Mouse (Mus musculus) midbrain, embryonic 13.5 days (tissue): ENCODE data around the gene Plekhj1. TPM values are rescaled to one million over a fixed set of nuclear protein-coding genes. Genes with fewer than 3 reads are reported as not detected.

Experiments
- ATAC-seq: fragments of 200-750 bp; cut with Nextera tagmentation; 2 replicates; pipeline ENCODE4 v1.8.0; 2017; ENCODE audit warnings: mild to moderate bottlenecking, moderate TSS enrichment, moderate library complexity
- H3K27ac ChIP-seq: fragments of 300-500 bp; sonication (generic); 2 replicates; pipeline ENCODE4 v1.5.1; 2015; ENCODE audit warnings: inconsistent platforms, mild to moderate bottlenecking, moderate library complexity
- H3K27me3 ChIP-seq: fragments of 300-500 bp; sonication (generic); 2 replicates; pipeline ENCODE4 v1.6.1; 2015; ENCODE audit warnings: mild to moderate bottlenecking, inconsistent platforms
- H3K36me3 ChIP-seq: fragments of 300-500 bp; sonication (generic); 2 replicates; pipeline ENCODE4 v1.6.1; 2015; ENCODE audit warnings: mild to moderate bottlenecking, inconsistent platforms
- H3K4me1 ChIP-seq: fragments of 300-500 bp; sonication (generic); replicated peaks from 2 replicates; pipeline ENCODE4 v1.6.1; 2015; ENCODE audit warnings: inconsistent platforms
- H3K4me2 ChIP-seq: fragments of 300-500 bp; sonication (generic); replicated peaks from 2 replicates; pipeline ENCODE4 v1.6.1; 2015; ENCODE audit warnings: moderate library complexity, mild to moderate bottlenecking, inconsistent platforms
- H3K4me3 ChIP-seq: fragments of 300-500 bp; sonication (generic); replicated peaks from 2 replicates; pipeline ENCODE4 v1.5.1; 2015; ENCODE audit warnings: mild to moderate bottlenecking, inconsistent platforms
- H3K9ac ChIP-seq: fragments of 300-500 bp; sonication (generic); replicated peaks from 2 replicates; pipeline ENCODE4 v1.6.1; 2015; ENCODE audit warnings: mild to moderate bottlenecking, inconsistent platforms
- H3K9me3 ChIP-seq: fragments of 300-500 bp; sonication (generic); 2 replicates; pipeline ENCODE4 v1.6.1; 2016; ENCODE audit warnings: mild to moderate bottlenecking, inconsistent platforms
- WGBS: fragments of 180-500 bp; shearing (Covaris S2); methylation state at CpG from one replicate; pipeline ENCODE4 v1.1.7; 2015; 5-methylcytosine and 5-hydroxymethylcytosine counted together
- polyA plus RNA-seq: library from polyadenylated mRNA; unstranded; fragments of >200 nt; fragmentation: Nextera tagmentation; extraction: Ambion mirVana; gene quantifications from 2 replicates; pipeline ENCODE4 v1.2.1, GENCODE M21; 2015

The Plekhj1 gene
- polyA plus RNA-seq, 1 experiment from 2014 or later: 150 TPM

DNA sequence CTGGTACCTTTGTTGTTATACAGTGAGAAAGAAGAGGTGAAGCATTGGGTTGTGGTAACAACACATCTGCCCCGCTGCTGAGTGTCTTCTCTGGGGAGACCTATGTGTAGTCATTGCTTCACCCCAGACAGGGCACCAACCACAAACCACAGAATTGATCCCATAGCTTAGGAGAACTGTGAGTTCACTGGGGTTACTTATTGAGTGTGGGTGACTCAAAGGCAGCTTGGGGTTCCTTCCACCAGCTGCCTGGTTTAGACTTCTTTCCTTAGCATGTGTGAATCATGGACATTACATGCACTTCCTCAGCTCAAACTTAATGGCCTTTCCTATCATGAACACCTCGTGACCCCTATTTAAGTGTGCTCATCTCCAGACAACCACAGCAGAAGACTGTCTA lies 34.9 kb downstream of the Plekhj1 start:
- no peaks in the 10 kb centered on the region for H3K9me3 ChIP-seq
- 93% methylated on average over 2 of the region's 2 CpGs for WGBS
- peaks cover 31% of the 10 kb centered on the region for H3K36me3 ChIP-seq
- no peak for ATAC-seq
- H3K4me1 ChIP-seq: peaks cover 28% of the 10 kb centered on the region
- H3K27me3 ChIP-seq: no peaks in the 10 kb centered on the region
- H3K9ac ChIP-seq: no peak overlapping the region
- no peak overlapping the region for H3K4me3 ChIP-seq
- no peak overlapping the region for H3K4me2 ChIP-seq
- no peak overlapping the region for H3K27ac ChIP-seq

GRCm38 (mm10) chr10:80761821-80762220 lies 36.6 kb downstream of the Plekhj1 start:
- Histone ChIP-seq H3K9ac (no peak overlapping the region), H3K4me2 (no peak overlapping the region), H3K9me3 (no peaks in the 10 kb centered on the region), H3K4me3 (no peak overlapping the region), H3K36me3 (peaks cover 16% of the 10 kb centered on the region), H3K4me1 (peaks cover 45% of the 10 kb centered on the region), H3K27me3 (no peaks in the 10 kb centered on the region), H3K27ac (no peak overlapping the region)
- ATAC-seq: no peak
- WGBS: 66% methylated on average over 3 of the region's 3 CpGs

- H3K4me3 ChIP-seq: no peak overlapping the region
- ATAC-seq: no peak
- no peak overlapping the region for H3K9ac ChIP-seq
- no peaks in the 10 kb centered on the region for H3K9me3 ChIP-seq
- H3K4me1 ChIP-seq: peaks cover 55% of the 10 kb centered on the region
- H3K27me3 ChIP-seq: no peaks in the 10 kb centered on the region
- H3K4me2 ChIP-seq: no peak overlapping the region
- 92% methylated on average over 4 of the region's 4 CpGs for WGBS
- H3K27ac ChIP-seq: no peak overlapping the region
- peaks cover 7% of the 10 kb centered on the region; the same call in 1 of the 2 replicates for H3K36me3 ChIP-seq
Observed at GRCm38 (mm10) chr10:80760596-80761524, 37.6 kb downstream of the Plekhj1 start.

DNA sequence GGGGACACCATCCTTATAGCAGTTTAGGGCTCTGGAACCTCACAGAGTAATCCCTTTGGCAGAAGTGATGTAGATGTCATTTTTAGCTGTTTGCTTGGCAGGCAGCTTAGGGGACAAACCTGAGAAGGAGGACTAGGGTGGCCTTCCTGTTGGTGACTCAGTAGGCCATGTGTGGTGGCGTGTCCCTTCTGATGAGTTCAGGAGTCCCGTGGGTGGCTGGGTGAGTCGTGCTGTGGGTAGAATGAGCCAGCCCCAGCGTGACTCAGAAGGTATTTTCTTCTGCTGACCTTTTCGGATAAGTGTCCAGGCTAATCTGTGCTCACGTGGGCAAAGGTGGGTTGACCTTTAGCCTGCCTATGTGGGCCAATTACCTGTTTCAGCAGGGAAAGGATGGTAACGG lies 39.8 kb downstream of the Plekhj1 start:
- Histone ChIP-seq H3K9ac (peak overlapping the region; percentile 41; the same call in 1 of the 2 replicates), H3K36me3 (no peaks in the 10 kb centered on the region), H3K4me2 (no peak overlapping the region), H3K4me1 (peaks cover 62% of the 10 kb centered on the region), H3K27me3 (no peaks in the 10 kb centered on the region), H3K9me3 (no peaks in the 10 kb centered on the region), H3K27ac (no peak overlapping the region), H3K4me3 (no peak overlapping the region)
- ATAC-seq: no peak
- 89% methylated on average over 7 of the region's 7 CpGs for WGBS

DNA sequence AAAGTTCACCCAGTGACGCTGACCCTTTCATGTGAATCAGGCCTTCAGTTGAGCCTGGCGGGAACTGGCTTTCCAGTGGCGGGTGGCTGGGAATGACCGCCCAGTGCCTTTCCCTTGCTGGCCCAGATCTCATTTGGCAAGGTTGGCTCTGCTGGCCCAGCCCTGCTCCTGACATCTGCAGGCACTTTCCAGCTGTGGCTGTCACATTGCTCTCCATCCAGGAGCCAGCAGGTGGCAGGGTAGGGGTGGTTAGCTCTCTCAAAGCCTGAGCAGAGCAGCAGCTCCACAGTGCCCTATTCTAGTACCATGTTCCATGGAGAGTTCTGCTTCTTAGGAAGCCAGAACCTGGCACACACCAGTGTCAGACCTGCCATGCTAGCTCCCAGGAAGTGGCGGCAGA lies 40.7 kb downstream of the Plekhj1 start:
- 43% methylated on average over 5 of the region's 5 CpGs for WGBS
- H3K9me3 ChIP-seq: no peaks in the 10 kb centered on the region
- H3K36me3 ChIP-seq: no peaks in the 10 kb centered on the region
- 0 out of 2 replicates have a peak overlapping the region, but pooled peaks have one; percentile 3 for H3K4me3 ChIP-seq
- H3K4me1 ChIP-seq: peaks cover 62% of the 10 kb centered on the region
- H3K27me3 ChIP-seq: no peaks in the 10 kb centered on the region
- ATAC-seq: peak; percentile 12; the same call in 1 of the 2 replicates
- H3K4me2 ChIP-seq: peak overlapping the region; percentile 96
- peak overlapping the region; percentile 91; the same call in 1 of the 2 replicates for H3K9ac ChIP-seq
- H3K27ac ChIP-seq: no peak overlapping the region

DNA sequence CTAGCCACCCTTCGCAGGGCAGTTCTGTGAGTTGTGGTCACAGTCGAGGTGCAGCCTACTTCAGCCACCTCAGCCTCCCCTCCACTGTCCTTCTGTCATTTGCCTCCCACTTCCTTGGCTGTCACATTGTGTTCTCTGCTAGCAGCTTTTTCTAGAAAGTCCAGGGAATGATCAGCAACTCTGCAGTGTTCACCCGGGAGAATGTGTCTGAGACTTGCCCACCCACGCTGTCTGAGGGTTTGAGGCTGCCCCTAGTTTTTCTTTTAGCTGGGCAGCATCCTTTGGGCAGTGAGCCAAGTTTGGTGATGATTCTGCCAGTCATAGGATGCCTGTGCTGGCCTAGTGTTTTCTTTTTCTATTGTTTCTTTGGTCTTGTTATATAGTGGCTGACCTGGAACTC lies 41.5 kb downstream of the Plekhj1 start:
- peak overlapping the region; percentile 91 for H3K9ac ChIP-seq
- H3K4me2 ChIP-seq: peak overlapping the region; percentile 96
- H3K36me3 ChIP-seq: no peaks in the 10 kb centered on the region
- H3K4me1 ChIP-seq: peaks cover 69% of the 10 kb centered on the region
- no peaks in the 10 kb centered on the region for H3K9me3 ChIP-seq
- H3K27me3 ChIP-seq: no peaks in the 10 kb centered on the region
- no peak for ATAC-seq
- 75% methylated on average over 4 of the region's 4 CpGs for WGBS
- H3K27ac ChIP-seq: no peak overlapping the region
- peak overlapping the region; percentile 85 for H3K4me3 ChIP-seq

- Histone ChIP-seq H3K9ac (peak overlapping the region; percentile 91), H3K4me1 (peaks cover 70% of the 10 kb centered on the region), H3K9me3 (no peaks in the 10 kb centered on the region), H3K27ac (no peak overlapping the region), H3K4me2 (peak overlapping the region; percentile 96), H3K27me3 (no peaks in the 10 kb centered on the region), H3K36me3 (no peaks in the 10 kb centered on the region), H3K4me3 (peak overlapping the region; percentile 85)
- no peak for ATAC-seq
- WGBS: 72% methylated on average over 2 of the region's 2 CpGs
Observed at GRCm38 (mm10) chr10:80756509-80756908, 41.9 kb downstream of the Plekhj1 start.

DNA sequence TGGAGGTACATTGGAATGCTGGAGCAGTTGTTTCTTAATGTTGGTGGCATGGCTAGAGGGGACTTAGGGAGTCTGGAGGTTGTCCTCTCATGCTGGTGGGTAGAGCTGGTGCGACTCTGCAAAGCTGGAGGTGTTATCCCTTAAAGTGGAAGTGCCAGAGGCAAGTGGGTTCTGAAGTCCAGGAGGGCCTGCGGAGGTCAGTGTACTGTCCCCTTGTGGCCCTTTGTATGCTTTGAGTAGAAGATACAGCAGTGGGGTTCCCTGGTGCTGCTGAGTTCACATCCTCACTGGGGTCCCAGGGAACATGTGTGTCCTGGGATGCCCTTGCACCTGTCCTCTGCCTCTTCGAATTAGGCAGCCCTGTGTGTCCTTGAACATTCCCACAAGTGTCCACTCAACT lies 42.3 kb downstream of the Plekhj1 start:
- no peaks in the 10 kb centered on the region for H3K27me3 ChIP-seq
- peaks cover 67% of the 10 kb centered on the region for H3K4me1 ChIP-seq
- 41% methylated on average over 3 of the region's 3 CpGs for WGBS
- H3K36me3 ChIP-seq: no peaks in the 10 kb centered on the region
- H3K9ac ChIP-seq: peak overlapping the region; percentile 91
- H3K9me3 ChIP-seq: no peaks in the 10 kb centered on the region
- ATAC-seq: no peak
- peak overlapping the region; percentile 96 for H3K4me2 ChIP-seq
- no peak overlapping the region for H3K27ac ChIP-seq
- H3K4me3 ChIP-seq: peak overlapping the region; percentile 85

GRCm38 (mm10) chr10:80755291-80756015 lies 43.0 kb downstream of the Plekhj1 start:
- Histone ChIP-seq H3K36me3 (no peaks in the 10 kb centered on the region), H3K4me2 (peak overlapping the region; percentile 96), H3K9me3 (no peaks in the 10 kb centered on the region), H3K27me3 (no peaks in the 10 kb centered on the region), H3K4me3 (peak overlapping the region; percentile 85), H3K9ac (peak overlapping the region; percentile 91), H3K27ac (peak overlapping the region; percentile 84), H3K4me1 (peaks cover 61% of the 10 kb centered on the region)
- WGBS: under 1% methylated on average over 54 of the region's 75 CpGs
- peak; percentile 14 for ATAC-seq

DNA sequence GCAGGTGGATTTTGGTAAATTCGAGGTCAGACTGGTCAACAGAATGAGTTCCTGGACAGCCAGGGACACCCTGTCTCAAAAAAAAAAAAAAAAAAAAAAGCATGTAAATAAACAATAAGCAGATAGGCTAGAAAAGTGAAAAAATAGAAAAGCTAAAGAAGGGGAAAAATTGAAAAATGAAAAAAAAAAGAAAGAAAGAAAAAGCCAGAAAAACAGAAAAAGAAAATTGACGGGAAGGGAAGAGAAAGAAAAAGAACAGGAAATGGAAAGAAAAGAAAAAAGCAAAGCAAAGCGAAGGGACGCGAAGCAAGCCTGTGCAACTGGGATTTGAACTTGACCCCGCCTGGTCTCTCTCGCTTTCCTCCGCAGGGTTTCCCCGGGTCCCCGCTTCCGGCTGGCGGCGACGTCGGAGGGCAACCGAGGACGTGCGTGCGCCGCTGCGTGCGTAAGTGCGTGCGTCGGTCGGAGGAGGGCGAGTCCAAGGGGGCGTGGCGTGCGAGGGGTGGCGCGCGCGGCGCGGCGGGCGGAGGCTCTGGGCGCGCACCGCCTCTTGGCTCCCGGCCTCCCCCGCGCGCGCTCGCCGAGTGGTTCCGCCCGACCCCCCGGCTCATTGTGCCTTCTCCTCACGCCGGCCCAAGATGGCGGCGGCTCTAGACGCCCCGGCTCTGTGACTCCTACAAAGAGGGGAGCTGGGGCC lies 43.7 kb downstream of the Plekhj1 start, which contains the start of gene Dot1l:
Gene Dot1l (plus strand): TSS at position 613 of the 697 bp plus-strand sequence.
- peaks cover 58% of the 10 kb centered on the region for H3K4me1 ChIP-seq
- no peaks in the 10 kb centered on the region for H3K27me3 ChIP-seq
- ATAC-seq: peak; percentile 92
- H3K9me3 ChIP-seq: no peaks in the 10 kb centered on the region
- H3K4me3 ChIP-seq: peak within 1 kb of the TSS; percentile 85
- H3K9ac ChIP-seq: peak within 1 kb of the TSS; percentile 91
- peak within 1 kb of the TSS; percentile 96 for H3K4me2 ChIP-seq
- H3K36me3 ChIP-seq: no peaks in the 10 kb centered on the region
- 1% methylated on average over 57 of the region's 57 CpGs for WGBS
- peak within 1 kb of the TSS; percentile 84 for H3K27ac ChIP-seq

- Histone ChIP-seq H3K36me3 (no peaks in the 10 kb centered on the region), H3K4me1 (peaks cover 32% of the 10 kb centered on the region), H3K27me3 (no peaks in the 10 kb centered on the region), H3K27ac (no peak overlapping the region; the same call in 1 of the 2 replicates), H3K4me2 (peak overlapping the region; percentile 32), H3K4me3 (peak overlapping the region; percentile 3; the same call in 1 of the 2 replicates), H3K9ac (no peak overlapping the region), H3K9me3 (no peaks in the 10 kb centered on the region)
- WGBS: 4% methylated on average over 6 of the region's 6 CpGs
- peak; percentile 22; the same call in 1 of the 2 replicates for ATAC-seq
Observed at GRCm38 (mm10) chr10:80752079-80752625, 46.3 kb downstream of the Plekhj1 start.
